Mouse (Mus musculus) lung, adult 2 months (tissue): ENCODE measurements at regions not wholly inside any gene's neighbourhood (a gene's known extent, or its start where the extent isn't known, plus 50 kb on each side); places are given as distances from the start of the nearest gene placed in this dataset.

ENCODE experiments used
- DNase-seq: peaks from one replicate; pipeline ENCODE4 v3.0.0; 2022
- H3K4me1 ChIP-seq: fragments of 200-500 bp; 2 replicates; pipeline ENCODE4 v1.6.1; 2011; ENCODE audit warnings: low read length; ENCODE audit not compliant: control insufficient read depth, insufficient read depth
- H3K4me3 ChIP-seq: fragments of 200-500 bp; replicated peaks from 2 replicates; pipeline ENCODE3; 2011; ENCODE audit warnings: low read depth, mild to moderate bottlenecking, control low read depth, low read length; ENCODE audit errors: extremely low read depth
- CTCF ChIP-seq: fragments of 200-500 bp; IDR thresholded peaks from 2 replicates; pipeline ENCODE4 v1.5.1; 2011; ENCODE audit warnings: mild to moderate bottlenecking, low read length, control low read depth; ENCODE audit not compliant: insufficient read depth
- POLR2A ChIP-seq: fragments of 200-500 bp; IDR thresholded peaks from 2 replicates; pipeline ENCODE4 v1.6.1; 2011; ENCODE audit warnings: low read depth, mild to moderate bottlenecking, control low read depth, low read length, borderline replicate concordance; ENCODE audit errors: extremely low read depth
- WGBS: fragments of 180-500 bp; shearing (Covaris S2); methylation state at CpG from one replicate; pipeline ENCODE4 v1.1.7; 2018; 5-methylcytosine and 5-hydroxymethylcytosine counted together

- DNase-seq = no peak
- no peak overlapping the region for H3K4me3 ChIP-seq
- TF ChIP-seq POLR2A (no peak), CTCF (no peak)
- no peaks in the 10 kb centered on the region for H3K4me1 ChIP-seq
- WGBS = 100% methylated on average over 1 of the region's 1 CpGs
Measured at GRCm38 (mm10) chr10:37266909-37267308, 128.2 kb upstream of the Marcks start.

- 46% methylated on average over 8 of the region's 8 CpGs for WGBS
Measured at GRCm38 (mm10) chr10:37260791-37261488, 122.2 kb upstream of the Marcks start.

GRCm38 (mm10) chr10:37259186-37259585 is 120.5 kb upstream of the Marcks start:
- WGBS = 95% methylated on average over 3 of the region's 3 CpGs
- Histone ChIP-seq H3K4me1 (no peaks in the 10 kb centered on the region), H3K4me3 (no peak overlapping the region)
- DNase-seq = no peak
- TF ChIP-seq CTCF = no peak
- TF ChIP-seq POLR2A = no peak

More at GRCm38 (mm10) chr10:37260791-37261488, 122.2 kb upstream of the Marcks start:
- TF ChIP-seq POLR2A (no peak), CTCF (peak; percentile 32; the same call in 1 of the 2 replicates)
- Histone ChIP-seq H3K4me1 (no peaks in the 10 kb centered on the region), H3K4me3 (no peak overlapping the region)
- peak; percentile 22 for DNase-seq

- Histone ChIP-seq H3K4me3 (no peak overlapping the region), H3K4me1 (no peaks in the 10 kb centered on the region)
- 48% methylated on average over 6 of the region's 6 CpGs for WGBS
- TF ChIP-seq POLR2A = no peak
- TF ChIP-seq CTCF = no peak
- DNase-seq = no peak
Measured at GRCm38 (mm10) chr10:37257544-37257943, 118.8 kb upstream of the Marcks start.

GRCm38 (mm10) chr10:37250934-37251521 is 112.3 kb upstream of the Marcks start:
- WGBS = 76% methylated on average over 6 of the region's 6 CpGs
- DNase-seq = no peak
- H3K4me1 ChIP-seq = no peaks in the 10 kb centered on the region
- no peak overlapping the region for H3K4me3 ChIP-seq
- TF ChIP-seq CTCF = no peak
- TF ChIP-seq POLR2A = no peak

- no peak for DNase-seq
- WGBS = 39% methylated on average over 2 of the region's 2 CpGs
- TF ChIP-seq POLR2A (no peak), CTCF (no peak)
Measured at GRCm38 (mm10) chr10:37250157-37250556, 111.4 kb upstream of the Marcks start.

GRCm38 (mm10) chr10:37249511-37249910 is 110.8 kb upstream of the Marcks start:
- DNase-seq = no peak
- no peaks in the 10 kb centered on the region for H3K4me1 ChIP-seq
- TF ChIP-seq CTCF (no peak), POLR2A (no peak)
- 67% methylated on average over 4 of the region's 4 CpGs for WGBS
- H3K4me3 ChIP-seq = no peak overlapping the region

More at GRCm38 (mm10) chr10:37250157-37250556, 111.4 kb upstream of the Marcks start:
- Histone ChIP-seq H3K4me1 (no peaks in the 10 kb centered on the region), H3K4me3 (no peak overlapping the region)

- DNase-seq = no peak
- no peak for TF ChIP-seq POLR2A
- no peak for TF ChIP-seq CTCF
- no peak overlapping the region for H3K4me3 ChIP-seq
- no peaks in the 10 kb centered on the region for H3K4me1 ChIP-seq
Measured at GRCm38 (mm10) chr10:37247121-37247520, 108.4 kb upstream of the Marcks start.

GRCm38 (mm10) chr10:37243136-37243535 is 104.4 kb upstream of the Marcks start:
- WGBS = 88% methylated on average over 2 of the region's 2 CpGs
- TF ChIP-seq POLR2A (no peak), CTCF (no peak)
- no peak for DNase-seq
- Histone ChIP-seq H3K4me3 (no peak overlapping the region), H3K4me1 (no peaks in the 10 kb centered on the region)

- Histone ChIP-seq H3K4me1 (no peaks in the 10 kb centered on the region), H3K4me3 (no peak overlapping the region)
- 55% methylated on average over 4 of the region's 4 CpGs for WGBS
- no peak for TF ChIP-seq CTCF
- no peak for TF ChIP-seq POLR2A
- DNase-seq = no peak
Measured at GRCm38 (mm10) chr10:37241821-37242263, 103.1 kb upstream of the Marcks start.
